Mouse (Mus musculus): ENCODE measurements around the gene C130074G19Rik.

The C130074G19Rik gene

DNA sequence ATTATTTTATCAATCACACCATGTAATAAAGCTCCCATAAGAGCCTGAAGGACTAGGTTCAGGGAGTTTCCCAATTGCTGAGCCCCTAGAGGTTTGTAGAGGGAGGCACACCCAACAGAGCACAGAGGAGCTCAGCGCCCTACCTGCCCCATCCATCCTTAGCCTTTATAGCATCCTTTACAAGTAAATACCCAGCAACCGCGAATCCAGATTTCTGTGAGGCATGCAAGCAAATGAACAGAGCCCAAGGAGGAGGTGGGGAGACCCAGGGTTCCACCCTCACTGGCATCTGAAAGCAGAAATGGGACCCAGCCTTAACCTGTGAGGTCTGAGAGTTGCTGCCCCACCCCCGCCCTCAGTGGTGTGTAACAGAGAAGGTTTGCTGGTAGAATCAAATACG is 46.7 kb downstream of the C130074G19Rik start:
- DNase-seq = no peak

DNA sequence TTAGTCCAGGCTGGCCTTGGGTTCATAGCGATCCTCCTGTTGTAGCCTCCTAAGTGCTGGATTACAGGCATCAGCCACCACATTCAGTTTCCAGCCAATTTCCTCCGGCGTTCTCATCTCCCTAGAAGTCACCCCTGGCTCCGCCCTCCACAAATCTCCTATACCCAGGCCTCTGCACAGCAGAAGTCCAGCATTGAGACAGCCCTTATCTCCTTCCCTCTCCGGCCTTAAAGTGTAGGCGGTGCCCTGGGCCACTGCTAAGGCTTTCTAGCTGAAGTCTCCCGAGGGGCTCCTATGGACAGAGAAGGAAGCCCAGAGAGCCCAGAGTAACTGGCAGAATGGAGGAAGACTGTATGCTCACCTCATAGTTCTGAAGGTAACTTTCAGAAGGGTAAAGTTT is 49.5 kb downstream of the C130074G19Rik start:
- no peak for DNase-seq

DNA sequence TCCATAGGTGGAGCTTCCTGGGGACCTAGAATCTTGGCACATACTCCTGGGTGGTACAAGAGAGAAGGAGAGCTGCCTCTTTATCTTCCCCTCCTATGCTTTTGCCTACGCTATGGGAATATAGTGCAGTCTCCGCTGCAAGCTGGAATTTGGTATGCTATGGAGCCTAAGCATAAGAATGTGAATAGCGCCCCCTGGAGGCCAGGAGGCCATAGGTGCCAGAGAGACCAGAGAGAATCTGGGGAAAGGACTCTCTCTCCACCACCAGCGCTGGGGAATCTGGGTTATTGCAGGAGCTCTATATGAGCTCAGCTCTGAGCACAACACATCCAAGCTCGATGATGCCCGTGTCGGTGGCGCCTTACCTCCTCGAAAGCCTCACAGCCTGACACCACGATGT is 50.8 kb downstream of the C130074G19Rik start:
- DNase-seq = no peak

DNA sequence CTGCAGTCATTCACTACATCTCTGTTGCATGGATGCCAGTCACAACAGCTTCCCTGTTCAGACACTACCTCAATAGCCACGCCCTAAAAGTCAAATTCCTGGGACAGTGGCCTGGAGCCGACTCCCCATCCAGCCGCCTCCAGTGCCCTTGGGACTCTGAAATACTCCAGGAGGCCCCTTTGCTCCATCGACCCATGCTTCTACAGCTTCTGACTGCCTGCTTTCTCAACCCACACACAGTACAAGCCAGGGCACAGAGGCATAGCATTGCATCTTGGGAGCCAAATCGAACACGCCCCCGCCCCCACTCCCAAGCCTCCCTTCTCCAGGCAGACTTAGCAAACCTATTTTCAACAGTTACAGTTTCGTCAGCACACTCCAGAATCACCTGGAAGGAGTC is 53.1 kb downstream of the C130074G19Rik start:
- peak; percentile 87 for DNase-seq

DNA sequence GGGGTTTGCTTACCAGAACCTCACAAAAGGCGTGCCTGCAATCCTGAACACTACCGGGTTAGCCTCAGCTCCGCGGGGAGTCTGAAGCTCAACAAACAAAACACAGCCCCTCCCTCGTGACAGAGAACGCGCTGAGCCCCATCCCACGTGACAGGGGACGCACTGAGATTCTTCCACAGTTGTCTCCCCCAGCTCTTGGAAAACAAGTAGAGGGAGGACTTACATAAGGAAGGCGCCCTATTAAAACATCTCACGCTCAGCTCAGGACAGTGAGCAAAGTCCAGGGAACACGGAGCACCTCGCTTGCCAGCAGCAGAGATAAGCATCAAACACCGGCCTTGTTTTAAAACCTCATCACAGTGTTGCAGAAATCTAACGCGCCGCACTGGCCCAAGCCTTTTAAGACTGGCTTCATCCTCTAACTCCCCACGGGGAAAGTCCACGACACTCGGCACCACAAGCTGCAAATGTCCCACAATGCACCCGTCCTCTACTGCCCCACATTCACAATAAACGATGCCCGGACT is 55.8 kb downstream of the C130074G19Rik start:
- DNase-seq = peak; percentile 94

DNA sequence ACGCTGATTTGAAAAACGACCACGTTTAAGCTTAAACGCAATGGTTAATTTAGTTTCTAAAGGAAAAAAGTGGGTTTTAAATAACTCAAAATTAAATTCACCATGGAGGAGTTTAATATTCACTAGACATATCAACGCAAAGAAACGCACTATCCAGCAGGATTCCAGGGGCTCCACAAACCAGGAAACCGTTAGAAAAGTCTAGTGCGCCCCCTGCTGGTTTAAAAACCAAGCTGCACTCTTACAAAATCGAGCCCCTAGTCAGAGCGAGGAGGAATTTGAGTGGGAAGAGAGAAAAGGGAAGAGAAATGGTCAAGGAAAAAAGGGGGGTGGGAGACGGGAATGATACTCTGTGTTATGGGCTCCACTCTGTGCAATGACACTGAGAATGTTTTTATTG is 57.9 kb downstream of the C130074G19Rik start:
- DNase-seq = no peak

DNA sequence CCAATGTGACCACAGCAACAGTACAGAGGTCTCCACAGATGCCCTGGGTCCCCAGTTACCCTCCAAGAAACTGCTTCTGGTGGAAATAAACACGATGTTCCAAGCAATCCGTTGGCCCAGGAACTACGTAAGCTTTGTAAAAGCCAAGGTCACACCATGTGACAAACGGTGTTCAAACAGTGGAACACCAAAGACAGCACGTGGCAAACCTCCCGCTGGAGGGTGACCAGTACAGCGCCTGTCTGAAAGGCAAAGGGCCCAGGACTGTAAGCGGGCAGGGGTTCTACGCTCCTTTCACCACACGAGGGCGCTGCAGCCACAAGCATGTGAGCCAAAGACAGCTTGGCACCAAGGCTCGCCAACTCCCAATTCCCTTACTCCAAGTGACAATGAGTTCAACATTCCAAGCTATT is 58.6 kb downstream of the C130074G19Rik start:
- peak; percentile 98 for DNase-seq

DNA sequence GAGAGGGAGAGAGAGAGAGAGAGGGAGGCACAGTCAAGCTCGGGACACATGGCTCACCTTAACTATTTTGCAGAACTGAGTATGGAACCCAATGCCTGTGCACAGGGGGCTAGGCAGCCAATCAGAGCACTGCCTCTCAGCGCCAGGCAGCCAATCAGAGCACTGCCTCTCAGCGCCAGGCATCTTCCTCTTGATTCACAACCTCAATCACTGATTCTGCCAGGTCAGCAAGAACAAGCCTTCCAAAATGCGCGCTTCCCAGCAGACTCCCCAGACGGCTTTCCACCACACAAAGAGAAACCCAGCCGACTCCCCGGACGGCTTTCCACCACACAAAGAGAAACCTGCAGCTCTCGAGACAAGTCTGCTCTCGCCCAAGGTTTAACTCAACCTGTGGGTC is 60.3 kb downstream of the C130074G19Rik start:
- DNase-seq = peak; percentile 92

All from heart, adult 11 months (tissue).